Mouse (Mus musculus) thymus, postnatal 14 days (tissue): ENCODE data around the gene Tal1.

Experiments used
- DNase-seq: peaks from one replicate; pipeline ENCODE4 v3.0.0; 2021

Gene Tal1

GRCm38 (mm10) chr4:115056371-115056920 is at the start of gene Tal1:
Gene Tal1 (plus strand): TSS chr4:115056426.
- DNase-seq, result no peak

- DNase-seq, result no peak
Observed at GRCm38 (mm10) chr4:115014276-115014675, 42.0 kb upstream of the Tal1 start.

- no peak for DNase-seq
Observed at GRCm38 (mm10) chr4:115019997-115020396, 36.2 kb upstream of the Tal1 start.

- DNase-seq, result no peak
Observed at GRCm38 (mm10) chr4:115035043-115035442, 21.2 kb upstream of the Tal1 start.

GRCm38 (mm10) chr4:115038242-115038641 is 18.0 kb upstream of the Tal1 start:
- peak; percentile 19 for DNase-seq

- DNase-seq, result no peak
Observed at GRCm38 (mm10) chr4:115045621-115046020, 10.6 kb upstream of the Tal1 start.

- peak; percentile 65 for DNase-seq
Observed at GRCm38 (mm10) chr4:115047750-115048149, 8.5 kb upstream of the Tal1 start.

GRCm38 (mm10) chr4:115048190-115048589 is 8.0 kb upstream of the Tal1 start:
- DNase-seq, result no peak

GRCm38 (mm10) chr4:115051245-115051644 is 5.0 kb upstream of the Tal1 start:
- DNase-seq, result no peak

GRCm38 (mm10) chr4:115052343-115053005 is 3.8 kb upstream of the Tal1 start:
- no peak for DNase-seq

- DNase-seq, result no peak
Observed at GRCm38 (mm10) chr4:115055044-115055443, 1.2 kb upstream of the Tal1 start.

- DNase-seq, result no peak
Observed at GRCm38 (mm10) chr4:115055691-115056090, 535 bp upstream of the Tal1 start.

GRCm38 (mm10) chr4:115056921-115057673 is 871 bp downstream of the Tal1 start:
- DNase-seq, result no peak

- no peak for DNase-seq
Observed at GRCm38 (mm10) chr4:115057674-115058316, 1.6 kb downstream of the Tal1 start.

GRCm38 (mm10) chr4:115058317-115058761 is 2.1 kb downstream of the Tal1 start:
- DNase-seq, result no peak

GRCm38 (mm10) chr4:115058871-115059590 is 2.8 kb downstream of the Tal1 start:
- DNase-seq, result no peak

GRCm38 (mm10) chr4:115059871-115060270 is 3.6 kb downstream of the Tal1 start:
- DNase-seq, result no peak

GRCm38 (mm10) chr4:115060753-115061152 is 4.5 kb downstream of the Tal1 start:
- no peak for DNase-seq

GRCm38 (mm10) chr4:115062540-115062874 is 6.3 kb downstream of the Tal1 start:
- no peak for DNase-seq

GRCm38 (mm10) chr4:115062875-115063517 is 6.8 kb downstream of the Tal1 start:
- DNase-seq, result peak; percentile 29

- no peak for DNase-seq
Observed at GRCm38 (mm10) chr4:115063518-115064239, 7.5 kb downstream of the Tal1 start.

- no peak for DNase-seq
Observed at GRCm38 (mm10) chr4:115071668-115072067, 15.4 kb downstream of the Tal1 start.
